Mouse (Mus musculus) liver, embryonic 13.5 days (tissue): ENCODE measurements around the gene Ndc1. TPM values are rescaled to one million over a fixed set of nuclear protein-coding genes. Genes with fewer than 3 reads are reported as not detected.

Experiments used
- ATAC-seq: fragments of 200-750 bp; cut with Nextera tagmentation; 2 replicates; pipeline ENCODE4 v1.8.0; 2017; ENCODE audit warnings: low read depth, mild to moderate bottlenecking, moderate number of reproducible peaks, moderate library complexity
- DNase-seq: peaks from one replicate; pipeline ENCODE4 v3.0.0; 2022
- H3K27ac ChIP-seq: fragments of 300-500 bp; sonication (generic); 2 replicates; pipeline ENCODE4 v1.5.1; 2015; ENCODE audit warnings: moderate library complexity, mild to moderate bottlenecking, inconsistent platforms
- H3K27me3 ChIP-seq: fragments of 300-500 bp; sonication (generic); 2 replicates; pipeline ENCODE4 v1.6.1; 2015; ENCODE audit warnings: mild to moderate bottlenecking, inconsistent platforms
- H3K36me3 ChIP-seq: fragments of 300-500 bp; sonication (generic); 2 replicates; pipeline ENCODE4 v1.6.1; 2015; ENCODE audit warnings: mild to moderate bottlenecking, inconsistent platforms
- H3K4me1 ChIP-seq: fragments of 300-500 bp; sonication (generic); replicated peaks from 2 replicates; pipeline ENCODE4 v1.6.1; 2015; ENCODE audit warnings: inconsistent platforms
- H3K4me2 ChIP-seq: fragments of 300-500 bp; sonication (generic); 2 replicates; pipeline ENCODE4 v1.6.1; 2015; ENCODE audit warnings: inconsistent platforms, mild to moderate bottlenecking, moderate library complexity
- H3K4me3 ChIP-seq: fragments of 300-500 bp; sonication (generic); replicated peaks from 2 replicates; pipeline ENCODE4 v1.5.1; 2015; ENCODE audit warnings: mild to moderate bottlenecking, inconsistent platforms
- H3K9ac ChIP-seq: fragments of 300-500 bp; sonication (generic); 2 replicates; pipeline ENCODE4 v1.6.1; 2015; ENCODE audit warnings: mild to moderate bottlenecking, inconsistent platforms
- H3K9me3 ChIP-seq: fragments of 300-500 bp; sonication (generic); replicated peaks from 2 replicates; pipeline ENCODE4 v1.6.1; 2016; ENCODE audit warnings: inconsistent platforms
- WGBS: fragments of 180-500 bp; shearing (Covaris S2); methylation state at CpG from one replicate; pipeline ENCODE4 v1.1.7; 2015; ENCODE audit not compliant: insufficient replicate concordance; 5-methylcytosine and 5-hydroxymethylcytosine counted together
- polyA plus RNA-seq: library from polyadenylated mRNA; unstranded; fragments of >200 nt; fragmentation: Nextera tagmentation; extraction: Ambion mirVana; gene quantifications from 2 replicates; pipeline ENCODE4 v1.2.1, GENCODE M21; 2015

The Ndc1 gene
- polyA plus RNA-seq: 18.5 and 24.0 TPM in 2 replicates

GRCm38 (mm10) chr4:107367567-107368314 is at the start of gene Ndc1:
Gene Ndc1 (plus strand): TSS chr4:107367784.
- peak within 1 kb of the TSS; percentile 74 for H3K4me2 ChIP-seq
- ATAC-seq (peak; percentile 97), DNase-seq (peak; percentile 86)
- peaks cover 25% of the 10 kb centered on the region for H3K36me3 ChIP-seq
- peaks cover 26% of the 10 kb centered on the region for H3K4me1 ChIP-seq
- WGBS: under 1% methylated on average over 51 of the region's 51 CpGs
- no peaks in the 10 kb centered on the region for H3K9me3 ChIP-seq
- H3K9ac ChIP-seq: peak within 1 kb of the TSS; percentile 83
- peak within 1 kb of the TSS; percentile 73 for H3K27ac ChIP-seq
- H3K4me3 ChIP-seq: peak within 1 kb of the TSS; percentile 82
- no peaks in the 10 kb centered on the region for H3K27me3 ChIP-seq

GRCm38 (mm10) chr4:107318646-107319045 is 48.9 kb upstream of the Ndc1 start:
- Histone ChIP-seq H3K4me2 (no peak overlapping the region), H3K36me3 (peaks cover 31% of the 10 kb centered on the region), H3K27me3 (no peaks in the 10 kb centered on the region), H3K9me3 (no peaks in the 10 kb centered on the region), H3K9ac (no peak overlapping the region), H3K27ac (no peak overlapping the region), H3K4me3 (no peak overlapping the region), H3K4me1 (peaks cover 16% of the 10 kb centered on the region)
- ATAC-seq (no peak), DNase-seq (no peak)
- WGBS: 79% methylated on average over 8 of the region's 8 CpGs

GRCm38 (mm10) chr4:107321041-107321440 is 46.5 kb upstream of the Ndc1 start:
- H3K27ac ChIP-seq: no peak overlapping the region
- H3K27me3 ChIP-seq: no peaks in the 10 kb centered on the region
- no peaks in the 10 kb centered on the region; the same call in 1 of the 2 replicates for H3K4me1 ChIP-seq
- ATAC-seq (no peak), DNase-seq (no peak)
- H3K4me3 ChIP-seq: no peak overlapping the region
- WGBS: 76% methylated on average over 2 of the region's 2 CpGs
- no peaks in the 10 kb centered on the region for H3K9me3 ChIP-seq
- H3K9ac ChIP-seq: no peak overlapping the region
- no peak overlapping the region for H3K4me2 ChIP-seq
- peaks cover 39% of the 10 kb centered on the region for H3K36me3 ChIP-seq

GRCm38 (mm10) chr4:107323113-107323512 is 44.5 kb upstream of the Ndc1 start:
- no peak overlapping the region for H3K9ac ChIP-seq
- no peak for DNase-seq
- no peak for ATAC-seq
- WGBS: 64% methylated on average over 2 of the region's 2 CpGs
- H3K27me3 ChIP-seq: no peaks in the 10 kb centered on the region
- peaks cover 34% of the 10 kb centered on the region for H3K36me3 ChIP-seq
- no peaks in the 10 kb centered on the region for H3K9me3 ChIP-seq
- H3K4me3 ChIP-seq: no peak overlapping the region
- H3K4me2 ChIP-seq: no peak overlapping the region
- H3K27ac ChIP-seq: no peak overlapping the region
- no peaks in the 10 kb centered on the region; the same call in 1 of the 2 replicates for H3K4me1 ChIP-seq

GRCm38 (mm10) chr4:107328530-107328929 is 39.1 kb upstream of the Ndc1 start:
- Histone ChIP-seq H3K9ac (no peak overlapping the region), H3K9me3 (no peaks in the 10 kb centered on the region), H3K27me3 (no peaks in the 10 kb centered on the region), H3K4me1 (no peaks in the 10 kb centered on the region), H3K36me3 (peaks cover 12% of the 10 kb centered on the region), H3K4me2 (no peak overlapping the region), H3K27ac (no peak overlapping the region), H3K4me3 (no peak overlapping the region)
- DNase-seq (no peak), ATAC-seq (no peak)
- WGBS: 83% methylated on average over 8 of the region's 8 CpGs

- Histone ChIP-seq H3K4me2 (no peak overlapping the region), H3K9ac (no peak overlapping the region), H3K27ac (no peak overlapping the region), H3K36me3 (peaks cover 2% of the 10 kb centered on the region), H3K4me1 (no peaks in the 10 kb centered on the region), H3K27me3 (no peaks in the 10 kb centered on the region), H3K4me3 (no peak overlapping the region), H3K9me3 (no peaks in the 10 kb centered on the region)
- ATAC-seq (no peak), DNase-seq (no peak)
- WGBS: 89% methylated on average over 4 of the region's 4 CpGs
These were observed 34.1 kb upstream of the Ndc1 start for GRCm38 (mm10) chr4:107333514-107333913.

GRCm38 (mm10) chr4:107336356-107336755 is 31.2 kb upstream of the Ndc1 start:
- 77% methylated on average over 8 of the region's 8 CpGs for WGBS
- ATAC-seq (no peak), DNase-seq (no peak)

GRCm38 (mm10) chr4:107337455-107337854 is 30.1 kb upstream of the Ndc1 start:
- ATAC-seq (no peak), DNase-seq (no peak)
- H3K4me1 ChIP-seq: no peaks in the 10 kb centered on the region
- no peak overlapping the region for H3K9ac ChIP-seq
- H3K27me3 ChIP-seq: no peaks in the 10 kb centered on the region
- H3K36me3 ChIP-seq: no peaks in the 10 kb centered on the region
- H3K9me3 ChIP-seq: no peaks in the 10 kb centered on the region
- WGBS: 71% methylated on average over 5 of the region's 5 CpGs
- H3K4me3 ChIP-seq: no peak overlapping the region
- no peak overlapping the region for H3K4me2 ChIP-seq
- no peak overlapping the region for H3K27ac ChIP-seq

More at GRCm38 (mm10) chr4:107336356-107336755, 31.2 kb upstream of the Ndc1 start:
- no peak overlapping the region for H3K4me3 ChIP-seq
- no peaks in the 10 kb centered on the region for H3K36me3 ChIP-seq
- no peaks in the 10 kb centered on the region for H3K9me3 ChIP-seq
- H3K27me3 ChIP-seq: no peaks in the 10 kb centered on the region
- no peak overlapping the region for H3K27ac ChIP-seq
- H3K4me2 ChIP-seq: no peak overlapping the region
- H3K9ac ChIP-seq: no peak overlapping the region
- H3K4me1 ChIP-seq: no peaks in the 10 kb centered on the region

GRCm38 (mm10) chr4:107341354-107341753 is 26.2 kb upstream of the Ndc1 start:
- ATAC-seq (no peak), DNase-seq (no peak)
- H3K27ac ChIP-seq: no peak overlapping the region
- H3K27me3 ChIP-seq: no peaks in the 10 kb centered on the region
- H3K9ac ChIP-seq: no peak overlapping the region
- H3K9me3 ChIP-seq: no peaks in the 10 kb centered on the region
- no peak overlapping the region for H3K4me2 ChIP-seq
- 0 out of 2 replicates have a peak, but pooled peaks cover 5% of the 10 kb centered on the region for H3K36me3 ChIP-seq
- WGBS: 81% methylated on average over 5 of the region's 5 CpGs
- no peak overlapping the region for H3K4me3 ChIP-seq
- H3K4me1 ChIP-seq: no peaks in the 10 kb centered on the region

- 0 out of 2 replicates have a peak, but pooled peaks cover 5% of the 10 kb centered on the region for H3K36me3 ChIP-seq
- no peak overlapping the region for H3K4me3 ChIP-seq
- no peaks in the 10 kb centered on the region for H3K27me3 ChIP-seq
- H3K4me2 ChIP-seq: no peak overlapping the region
- WGBS: 85% methylated on average over 7 of the region's 7 CpGs
- H3K4me1 ChIP-seq: peaks cover 7% of the 10 kb centered on the region
- H3K9me3 ChIP-seq: no peaks in the 10 kb centered on the region
- DNase-seq (no peak), ATAC-seq (no peak)
- no peak overlapping the region for H3K9ac ChIP-seq
- H3K27ac ChIP-seq: no peak overlapping the region
These were observed 23.0 kb upstream of the Ndc1 start for GRCm38 (mm10) chr4:107344612-107345011.

GRCm38 (mm10) chr4:107347221-107347620 is 20.4 kb upstream of the Ndc1 start:
- 65% methylated on average over 6 of the region's 6 CpGs for WGBS
- H3K4me2 ChIP-seq: no peak overlapping the region
- peaks cover 11% of the 10 kb centered on the region for H3K4me1 ChIP-seq
- H3K4me3 ChIP-seq: no peak overlapping the region
- H3K27me3 ChIP-seq: no peaks in the 10 kb centered on the region
- no peak for DNase-seq
- 0 out of 2 replicates have a peak, but pooled peaks cover 5% of the 10 kb centered on the region for H3K36me3 ChIP-seq
- ATAC-seq: no peak
- H3K9ac ChIP-seq: no peak overlapping the region
- no peak overlapping the region for H3K27ac ChIP-seq
- H3K9me3 ChIP-seq: no peaks in the 10 kb centered on the region
